Mouse (Mus musculus) kidney, adult 8-10 months (tissue): ENCODE measurements around the gene Sf3b3.

Experiments
- DNase-seq, 2 experiments: peaks; one replicate each; pipeline ENCODE4 v3.0.0; 2022

Gene Sf3b3

DNA sequence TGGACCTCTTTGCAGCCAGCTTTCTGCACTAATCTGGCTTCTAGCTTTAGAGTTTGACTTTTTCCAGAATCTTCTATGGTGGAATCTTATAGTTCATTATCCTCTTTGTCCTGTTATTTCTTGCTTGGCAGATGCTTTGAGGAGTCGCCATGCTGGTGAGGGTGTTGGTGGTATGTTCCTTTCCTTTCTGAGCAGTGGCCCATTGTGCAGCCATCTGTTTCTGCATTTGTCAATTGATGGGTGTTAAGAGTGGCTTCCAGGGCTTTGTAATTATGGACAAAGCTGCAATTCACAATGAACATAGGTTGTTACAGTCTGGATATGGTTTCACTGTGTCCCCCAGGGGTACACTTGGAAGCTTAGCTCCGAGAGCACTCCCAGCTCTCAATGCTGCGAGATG, 81.9 kb downstream of the Sf3b3 start:
- no peak for DNase-seq

DNA sequence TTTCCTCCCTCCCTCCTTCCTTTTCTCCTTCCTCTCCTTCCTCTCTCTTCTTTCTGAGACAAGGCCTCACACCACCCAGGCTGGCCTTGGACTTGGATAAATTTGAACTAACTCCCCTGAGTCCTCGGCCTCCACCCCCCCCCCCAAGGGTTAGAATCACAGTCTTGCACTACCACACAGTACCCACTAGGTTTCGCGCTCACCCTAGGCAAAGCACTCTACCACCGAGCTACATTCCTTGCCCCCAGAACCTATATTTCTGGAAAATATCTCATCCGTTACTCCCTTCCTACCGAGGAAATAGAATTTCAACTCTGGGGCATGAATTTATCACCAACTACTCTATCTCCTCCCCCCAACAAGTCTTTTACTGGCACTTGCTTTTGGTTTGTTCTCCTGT, 84.6 kb downstream of the Sf3b3 start:
- no peak for DNase-seq

DNA sequence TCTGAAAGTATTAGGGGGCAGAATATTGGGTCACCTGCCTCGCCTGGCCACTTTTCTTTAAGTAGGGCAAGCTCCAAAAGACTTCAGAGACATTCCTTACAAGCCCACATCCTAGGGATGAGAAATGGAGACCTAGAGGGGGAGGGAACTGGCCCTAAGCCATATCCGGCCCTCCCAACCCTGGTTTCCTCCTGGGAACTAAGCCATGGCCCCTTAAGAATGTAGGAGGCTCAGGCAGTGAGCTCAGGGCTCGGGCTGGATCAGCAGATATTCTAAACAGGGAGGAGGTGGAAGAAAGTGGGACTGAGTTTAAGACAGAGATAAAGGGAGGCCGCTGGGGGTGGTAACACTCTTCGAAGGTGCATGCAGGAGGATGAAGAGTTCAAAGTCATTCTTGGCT, 85.4 kb downstream of the Sf3b3 start:
- peak; percentile 73 to 78 for DNase-seq

DNA sequence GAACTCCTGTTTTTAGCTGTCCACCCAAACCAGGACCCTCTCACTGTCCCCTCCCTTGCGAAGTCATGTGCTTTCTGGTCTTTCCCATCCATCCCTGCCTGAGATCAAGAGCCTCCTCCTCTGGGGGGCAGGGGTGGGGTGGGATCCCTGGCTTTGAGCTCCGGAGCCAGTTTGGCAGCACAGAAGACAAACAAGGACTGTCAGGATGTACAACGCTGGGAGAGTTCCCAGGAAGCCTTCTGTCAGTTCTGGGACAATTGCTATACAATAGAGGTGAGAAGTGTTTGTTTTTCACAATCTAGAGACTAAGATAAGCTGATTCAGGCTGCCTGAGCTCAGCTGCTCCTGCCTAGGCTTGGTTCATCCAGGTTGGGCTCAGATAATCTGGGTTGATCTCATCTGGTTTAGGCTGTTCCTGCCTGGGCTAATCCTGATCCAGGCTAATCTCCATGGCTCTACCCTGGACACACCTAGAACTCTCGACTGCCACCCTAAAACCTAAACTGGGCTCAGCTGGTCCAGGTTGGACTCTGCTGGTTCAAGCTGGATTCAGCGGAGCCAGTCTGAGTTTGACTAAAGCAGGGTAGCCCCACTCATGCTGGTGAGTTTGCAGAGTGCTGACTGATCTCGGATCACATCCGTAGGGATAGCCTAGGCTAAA, 86.2 kb downstream of the Sf3b3 start:
- DNase-seq, result no peak
